Mouse (Mus musculus): Measurements from ENCODE around the gene Fpr3.
"Not testable (repeated sequence)": the region's sequence is repeated elsewhere in the genome, so short reads cannot be mapped to it uniquely, and the experiment has no call there.

Fpr3 gene

DNA sequence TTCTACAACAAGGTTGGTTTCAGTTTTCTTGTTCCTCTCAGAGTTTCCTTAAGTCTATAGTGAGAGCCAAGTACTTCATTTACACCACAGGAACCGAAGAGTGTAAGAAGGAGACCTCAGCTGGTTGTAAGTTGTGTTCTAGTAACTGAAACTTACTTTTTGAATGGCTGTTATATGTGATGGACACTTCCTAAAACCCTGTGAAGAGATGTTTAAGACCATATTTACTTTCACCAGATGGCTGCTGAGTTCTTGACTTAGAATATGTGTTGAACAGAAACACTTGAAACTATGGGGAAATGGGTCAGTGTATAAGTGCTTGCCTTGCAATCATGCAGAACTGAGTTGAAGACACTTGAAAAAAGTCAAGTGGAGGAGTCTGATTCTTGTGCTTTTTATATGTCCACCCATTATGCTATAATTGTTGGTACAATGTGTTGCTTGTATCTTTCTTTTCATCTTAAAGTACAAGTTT is at the start of gene Fpr3, which contains the start of gene Fpr2:
Gene Fpr3, plus strand, starts transcription at position 79 of the 475 bp plus-strand sequence.
Gene Fpr2, plus strand, starts transcription at position 51 of the 475 bp plus-strand sequence.
- no peak for DNase-seq (ENCODE audit: low read depth in 1 of 2, low spot score in 2 of 2)

DNA sequence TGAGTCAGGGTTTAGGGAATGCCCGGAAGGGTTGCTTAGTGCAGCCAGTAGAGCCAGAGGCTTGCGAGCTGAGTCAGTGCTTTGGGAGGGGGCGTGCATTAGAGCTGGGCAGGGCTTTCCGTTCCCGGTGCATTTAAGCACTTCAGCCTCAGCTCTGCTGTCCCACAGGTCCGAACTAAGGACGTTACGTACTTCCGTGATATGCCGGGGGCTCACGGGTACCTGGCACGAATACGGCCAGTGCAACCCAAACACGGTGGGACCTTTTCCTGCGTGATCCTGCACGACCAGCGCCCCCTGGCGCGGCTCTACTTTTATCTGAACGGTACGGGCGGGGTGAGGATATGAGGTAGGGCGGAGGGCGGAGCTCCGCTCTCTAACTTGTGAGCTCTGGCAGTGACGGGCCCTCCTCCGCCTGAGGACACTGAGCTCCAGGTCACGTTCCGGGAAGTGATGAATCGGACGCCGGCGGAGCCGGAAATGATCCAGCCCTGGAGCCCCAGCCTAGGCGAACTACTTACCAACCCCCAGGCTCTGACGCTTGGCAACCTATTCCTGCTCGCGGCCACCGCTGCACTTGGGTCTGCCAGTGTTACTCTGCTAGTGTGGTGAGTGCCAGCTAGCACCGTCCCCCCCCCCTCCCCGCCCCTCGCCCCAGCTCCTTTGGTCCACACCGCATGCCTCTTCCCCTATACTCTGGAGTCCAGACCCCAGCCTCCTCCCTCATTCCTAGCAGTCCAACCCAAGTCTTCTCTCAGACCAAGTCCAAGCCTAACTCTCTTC is 49.5 kb upstream of the Fpr3 start:
- DNase-seq (ENCODE audit: low read depth in 1 of 2, low spot score in 2 of 2): peak; percentile 83 to 84

DNA sequence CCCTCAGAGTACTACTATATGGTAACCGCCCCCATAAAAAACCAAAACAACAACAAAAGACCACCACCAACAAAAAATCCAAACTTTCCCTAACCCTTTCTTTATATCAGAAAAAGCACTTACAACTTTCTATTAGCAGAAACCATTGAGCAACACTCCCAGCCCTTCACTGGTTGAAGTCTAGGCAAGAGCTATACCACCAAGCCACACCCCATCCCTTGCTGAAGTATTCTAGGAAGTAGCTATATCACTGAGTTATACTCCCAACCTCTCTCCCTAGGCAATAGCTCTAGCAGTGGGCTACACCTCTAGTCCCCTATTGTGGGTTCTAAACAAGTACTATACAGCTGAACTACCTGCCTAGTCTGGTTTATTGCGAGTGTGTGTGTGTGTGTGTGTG is 48.4 kb upstream of the Fpr3 start:
- no peak for DNase-seq (ENCODE audit: low read depth in 1 of 2, low spot score in 2 of 2)

DNA sequence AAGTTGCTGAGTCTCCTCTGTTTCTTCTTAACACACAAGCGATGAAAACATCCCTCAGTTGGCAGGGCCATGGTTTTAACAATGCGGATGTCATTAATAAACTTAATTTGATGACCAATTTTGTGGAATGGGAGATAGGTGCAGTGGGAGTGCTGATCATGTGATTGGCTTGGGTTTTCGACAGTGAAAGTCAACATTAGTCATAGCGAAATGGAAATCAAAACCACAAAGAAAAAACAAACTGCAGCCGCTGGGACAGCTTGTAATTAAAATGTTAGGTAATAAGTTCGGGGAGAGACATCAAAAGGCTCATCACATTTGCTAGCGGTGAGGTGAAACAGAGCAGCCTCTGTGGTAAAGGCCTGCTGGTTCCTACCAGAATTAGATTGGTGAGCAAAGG is 46.9 kb upstream of the Fpr3 start:
- DNase-seq (ENCODE audit: low read depth in 1 of 2, low spot score in 2 of 2): no peak

DNA sequence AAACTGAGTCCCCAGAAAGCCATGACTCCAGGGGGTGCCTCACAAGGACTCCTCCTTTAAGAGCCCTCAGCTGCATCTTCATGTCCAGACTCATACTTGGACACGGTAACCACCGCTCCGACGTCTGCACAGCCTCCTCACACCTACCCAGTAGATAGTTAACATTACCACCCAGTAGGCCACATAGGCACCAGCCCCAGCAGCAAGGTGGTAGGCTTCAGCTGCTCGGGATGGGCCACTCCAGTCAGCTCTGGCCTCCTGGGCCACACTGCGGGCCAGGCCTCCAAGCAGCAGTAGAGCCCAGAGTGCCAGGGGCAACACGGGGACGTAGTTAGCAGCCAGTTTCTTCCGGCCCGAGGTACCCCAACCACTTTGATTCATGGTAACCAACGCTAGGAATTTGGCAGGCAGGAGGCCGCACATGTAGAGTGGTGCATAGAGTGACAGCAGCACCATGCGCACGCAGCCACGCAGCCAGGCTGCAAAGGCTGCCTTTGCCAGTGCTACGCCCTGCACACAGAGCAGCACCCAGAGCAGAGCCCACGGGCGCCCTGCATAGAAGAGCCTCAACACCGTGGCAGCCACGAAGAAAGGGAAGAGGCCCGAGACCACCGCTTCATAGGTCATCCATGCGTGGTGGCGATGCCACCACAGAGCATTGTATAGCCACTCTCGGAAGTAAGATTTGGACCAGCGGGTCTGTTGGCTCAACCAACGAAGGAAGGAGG is 44.0 kb upstream of the Fpr3 start:
- no peak for DNase-seq (ENCODE audit: low read depth in 1 of 2, low spot score in 2 of 2)

DNA sequence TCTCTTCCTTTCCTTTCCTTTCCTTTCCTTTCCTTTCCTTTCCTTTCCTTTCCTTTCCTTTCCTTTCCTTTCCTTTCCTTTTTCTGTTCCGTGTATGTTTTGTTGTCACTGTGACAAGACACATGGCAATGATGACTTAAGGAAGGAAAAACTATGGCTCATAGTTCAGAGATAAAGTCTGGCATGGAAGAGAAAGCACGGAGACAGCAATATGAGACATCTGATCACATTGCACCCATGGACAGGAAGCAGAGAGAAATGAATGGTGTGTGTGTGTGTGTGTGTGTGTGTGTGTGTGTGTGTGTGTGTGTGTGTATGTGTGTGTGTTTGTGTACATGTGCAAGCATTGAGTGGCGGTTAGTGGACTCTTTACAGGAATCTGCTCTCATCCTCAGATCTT is 43.0 kb upstream of the Fpr3 start:
- not testable (repeated sequence) for DNase-seq (ENCODE audit: low read depth in 1 of 2, low spot score in 2 of 2)

DNA sequence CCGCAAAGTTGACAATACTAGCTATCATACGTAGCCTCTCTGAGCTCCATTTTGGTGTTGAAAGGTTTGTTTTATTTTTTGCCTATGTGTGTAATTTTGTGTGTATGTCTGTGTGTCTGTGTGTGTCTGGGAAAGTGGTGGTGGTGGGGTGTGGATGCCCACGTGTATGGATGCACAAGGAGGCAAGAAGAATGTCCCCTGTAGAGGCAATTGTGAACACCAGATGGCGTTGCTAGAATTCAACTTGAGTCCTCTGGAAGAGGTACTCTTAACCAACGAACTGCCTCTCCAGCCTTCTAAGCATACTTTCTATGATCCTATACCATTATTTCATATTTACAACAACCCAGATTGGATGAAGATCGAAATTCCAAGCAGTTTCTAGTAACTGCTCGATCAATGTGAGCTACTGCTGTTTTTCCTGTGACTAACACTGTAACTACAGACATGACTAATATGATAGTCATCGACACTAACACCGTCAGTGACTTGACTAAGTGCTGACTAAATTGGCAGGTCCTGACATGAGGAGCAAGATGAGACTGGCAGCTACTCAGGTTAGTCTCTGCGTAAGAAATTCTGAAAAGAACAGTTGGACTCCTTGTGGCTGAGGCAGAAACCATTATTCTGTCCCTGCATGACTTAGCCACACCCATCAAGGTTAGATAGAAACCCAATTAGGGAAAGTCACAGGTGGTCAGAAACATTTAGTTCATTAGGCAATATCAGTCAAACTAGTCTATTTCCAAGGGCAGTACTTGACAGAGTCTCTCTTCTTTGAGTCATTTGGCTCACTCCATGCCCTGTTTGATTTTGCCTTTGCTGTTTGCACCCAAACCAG is 42.2 kb upstream of the Fpr3 start:
- no peak for DNase-seq (ENCODE audit: low read depth in 1 of 2, low spot score in 2 of 2)

DNA sequence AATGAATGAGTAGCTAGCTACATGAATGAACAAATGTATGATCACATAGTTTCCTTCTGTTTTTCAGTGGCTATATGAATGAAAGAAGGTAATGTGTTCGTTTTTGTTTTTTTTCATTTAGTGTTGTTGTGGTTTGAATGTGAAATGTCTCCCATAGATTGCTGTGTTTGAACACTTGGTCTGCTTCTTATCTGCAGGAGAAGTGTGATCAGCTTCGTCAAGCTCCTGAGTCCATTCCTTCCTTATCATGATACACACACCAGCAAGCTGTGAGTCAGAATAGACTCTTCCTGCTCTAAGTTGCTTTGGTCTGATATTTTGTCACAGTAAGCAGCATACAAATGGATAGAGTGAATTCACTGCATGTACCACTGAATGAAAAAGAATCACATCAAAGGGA is 38.7 kb upstream of the Fpr3 start:
- DNase-seq (ENCODE audit: low read depth in 1 of 2, low spot score in 2 of 2): no peak

DNA sequence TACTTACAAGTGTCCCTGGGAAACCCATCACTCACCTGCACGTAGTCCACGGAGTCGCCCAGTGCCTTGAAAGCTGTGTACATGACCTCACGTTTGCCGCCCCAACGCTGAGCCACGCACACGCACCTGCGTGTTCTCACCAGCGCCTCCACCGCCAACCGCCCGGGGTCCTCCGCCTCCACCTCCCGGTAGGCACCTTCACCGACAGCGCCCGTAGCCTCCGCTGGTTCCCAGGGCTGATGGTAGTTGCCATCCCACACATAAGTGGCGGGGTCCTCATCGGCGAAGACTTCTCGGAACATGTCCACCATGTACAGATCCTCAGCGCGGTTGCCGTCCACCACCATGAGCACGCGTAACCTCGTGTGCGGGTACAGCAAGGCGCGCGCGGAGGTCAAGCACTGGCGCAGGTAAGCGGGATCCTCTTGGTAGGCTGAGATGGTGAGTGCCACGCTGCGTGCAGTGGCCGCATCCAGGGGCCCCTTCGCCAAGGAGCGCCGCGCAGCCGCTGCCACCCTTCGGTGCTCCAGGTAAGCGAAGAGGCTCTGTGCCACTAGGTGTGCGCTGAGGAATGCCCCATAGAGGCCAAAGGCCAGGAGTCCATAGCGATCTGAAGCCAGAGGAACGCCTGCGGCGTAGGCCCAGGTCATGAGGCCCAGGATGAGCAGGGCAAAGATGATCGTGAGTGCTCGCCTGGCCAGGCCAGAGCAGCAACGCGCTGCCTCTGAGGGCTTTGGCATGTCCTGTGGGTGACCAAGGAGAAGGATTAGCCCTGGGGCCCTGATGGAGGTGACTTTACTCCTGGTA is 37.5 kb upstream of the Fpr3 start:
- no peak for DNase-seq (ENCODE audit: low read depth in 1 of 2, low spot score in 2 of 2)

DNA sequence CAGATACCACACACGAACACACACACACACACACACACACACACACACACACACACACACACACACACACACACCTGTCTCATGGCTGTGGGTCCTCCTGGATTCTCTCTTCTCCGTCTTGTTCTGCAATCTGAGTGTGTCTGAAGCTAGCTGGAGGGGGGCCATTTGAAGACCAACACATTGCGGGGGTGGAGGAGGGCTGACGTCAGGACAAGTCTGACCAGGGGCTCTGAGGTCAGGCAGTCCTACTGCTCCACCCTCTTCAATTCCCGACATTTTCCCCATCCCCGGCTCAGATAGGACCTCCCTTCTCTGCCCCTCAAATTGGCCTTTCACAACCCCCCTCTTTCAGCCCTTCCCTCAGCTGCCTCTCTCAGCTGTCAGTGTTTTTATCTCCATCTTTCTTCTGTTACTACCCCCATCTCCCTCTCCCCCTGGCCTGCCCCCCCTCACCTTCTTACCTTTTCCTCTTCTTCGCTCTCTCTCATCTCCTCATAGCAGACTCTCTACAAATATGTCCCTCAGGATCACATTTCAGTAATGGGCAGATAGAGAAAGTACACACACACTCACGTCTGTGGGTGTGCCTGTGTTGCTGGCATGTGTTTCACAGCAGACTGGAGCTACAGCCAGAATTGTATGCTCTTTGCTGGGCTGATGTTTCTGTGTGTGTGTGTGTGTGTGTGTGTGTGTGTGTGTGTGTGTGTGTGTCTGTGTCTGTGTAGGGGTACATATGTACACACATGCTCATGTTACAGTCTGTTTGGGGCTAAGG is 32.4 kb upstream of the Fpr3 start, which contains the start of gene Has1:
Gene Has1, minus strand, starts transcription at position 142 of the 775 bp plus-strand sequence.
- DNase-seq (ENCODE audit: low read depth in 1 of 2, low spot score in 2 of 2): no peak

DNA sequence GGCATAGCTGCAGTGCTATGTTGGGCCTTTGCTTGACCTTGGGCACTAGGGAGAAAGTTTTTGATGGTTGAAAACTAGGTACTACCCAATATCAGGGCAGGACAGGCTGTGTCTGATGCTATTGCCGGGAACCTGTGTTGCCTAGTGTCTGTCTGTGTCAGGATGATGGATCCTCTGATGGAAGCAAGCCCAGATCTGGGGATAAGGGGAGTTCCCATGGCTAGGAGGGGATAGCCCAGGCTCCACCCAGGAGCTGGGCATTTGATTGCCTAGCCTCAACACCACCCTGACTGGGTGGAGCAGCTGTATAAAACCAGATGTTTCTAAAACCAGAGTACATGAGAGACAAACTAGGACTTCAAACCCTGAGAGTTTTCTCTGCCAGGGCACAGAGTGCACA is 31.0 kb upstream of the Fpr3 start:
- no peak for DNase-seq (ENCODE audit: low read depth in 1 of 2, low spot score in 2 of 2)

DNA sequence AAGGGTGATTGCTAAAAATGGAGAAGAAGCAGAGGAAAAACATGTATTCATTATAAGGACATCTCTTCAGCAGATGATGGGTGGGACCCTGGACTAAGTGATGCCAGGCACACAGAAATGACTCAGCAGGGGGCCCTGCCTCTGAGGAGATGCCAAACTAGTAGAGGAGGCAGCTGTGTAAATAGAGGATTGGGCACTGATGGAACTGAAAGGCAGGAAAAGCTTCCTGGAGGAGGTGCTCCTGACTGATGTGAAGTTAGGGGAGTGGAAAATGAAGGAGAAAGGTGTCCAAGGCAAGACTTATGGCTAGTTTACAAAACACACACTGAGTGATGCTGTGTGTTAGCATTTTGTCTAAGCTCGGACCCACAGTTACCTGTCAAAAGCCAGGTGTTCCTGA is 30.2 kb upstream of the Fpr3 start:
- DNase-seq (ENCODE audit: low read depth in 1 of 2, low spot score in 2 of 2): no peak

DNA sequence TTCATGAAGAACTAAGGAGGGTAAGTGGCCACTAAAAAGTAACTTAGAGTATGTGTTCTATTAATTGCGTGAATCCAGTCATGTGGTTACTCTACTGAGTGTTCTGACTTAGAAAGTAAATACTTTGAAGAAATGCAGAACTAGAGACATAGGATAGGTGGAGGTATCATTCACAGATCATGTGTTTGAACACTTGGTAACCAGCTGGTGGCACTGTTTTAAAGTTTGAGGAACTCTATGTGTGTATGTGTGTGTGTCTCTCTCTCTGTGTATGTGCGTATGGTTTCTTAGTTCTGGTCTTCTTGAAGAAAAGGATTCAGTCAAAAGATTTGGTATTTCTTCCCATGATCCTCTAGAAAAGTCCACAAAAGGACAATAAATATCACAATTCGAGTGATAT is 27.5 kb upstream of the Fpr3 start:
- no peak for DNase-seq (ENCODE audit: low read depth in 1 of 2, low spot score in 2 of 2)

DNA sequence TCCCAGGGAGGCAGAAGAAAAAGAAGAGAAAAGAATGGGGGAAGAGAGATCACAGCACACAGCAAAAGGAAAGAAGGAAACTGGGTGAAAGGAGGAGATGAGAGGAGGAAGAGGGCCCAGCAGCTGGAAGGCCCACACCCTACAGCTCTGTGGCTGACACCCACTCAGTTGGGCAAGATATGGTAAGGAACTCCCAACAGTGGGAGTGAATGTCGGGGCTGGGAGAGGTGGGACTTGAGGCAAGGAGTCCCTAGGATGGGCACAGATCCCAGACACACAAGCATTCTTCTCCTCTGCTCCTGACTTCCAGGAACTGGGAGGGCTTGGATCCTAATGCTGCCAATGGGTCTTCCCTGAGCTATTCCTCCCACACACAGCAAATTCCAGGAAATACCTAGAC is 25.3 kb upstream of the Fpr3 start:
- DNase-seq (ENCODE audit: low read depth in 1 of 2, low spot score in 2 of 2): no peak

DNA sequence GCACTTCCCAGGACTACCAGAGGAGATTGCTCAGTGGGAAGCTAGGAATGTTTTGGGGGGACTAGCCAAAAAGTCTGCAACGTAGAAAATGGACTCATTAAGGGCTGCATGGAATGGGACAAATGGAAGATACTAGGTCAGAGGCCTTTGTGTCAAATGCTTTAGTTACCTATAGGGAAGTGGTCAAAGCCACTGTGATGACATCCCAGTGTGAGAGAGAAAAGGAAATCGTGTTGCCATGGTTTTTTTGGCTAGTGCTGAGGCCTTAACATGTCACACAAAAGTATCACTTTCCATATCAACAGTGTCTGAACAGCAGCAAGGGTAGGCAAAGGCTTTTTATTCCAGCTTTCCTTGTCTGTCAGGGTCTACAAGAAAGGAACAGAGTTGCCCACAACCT is 22.5 kb upstream of the Fpr3 start:
- peak; percentile 26 to 41 for DNase-seq (ENCODE audit: low read depth in 1 of 2, low spot score in 2 of 2)

DNA sequence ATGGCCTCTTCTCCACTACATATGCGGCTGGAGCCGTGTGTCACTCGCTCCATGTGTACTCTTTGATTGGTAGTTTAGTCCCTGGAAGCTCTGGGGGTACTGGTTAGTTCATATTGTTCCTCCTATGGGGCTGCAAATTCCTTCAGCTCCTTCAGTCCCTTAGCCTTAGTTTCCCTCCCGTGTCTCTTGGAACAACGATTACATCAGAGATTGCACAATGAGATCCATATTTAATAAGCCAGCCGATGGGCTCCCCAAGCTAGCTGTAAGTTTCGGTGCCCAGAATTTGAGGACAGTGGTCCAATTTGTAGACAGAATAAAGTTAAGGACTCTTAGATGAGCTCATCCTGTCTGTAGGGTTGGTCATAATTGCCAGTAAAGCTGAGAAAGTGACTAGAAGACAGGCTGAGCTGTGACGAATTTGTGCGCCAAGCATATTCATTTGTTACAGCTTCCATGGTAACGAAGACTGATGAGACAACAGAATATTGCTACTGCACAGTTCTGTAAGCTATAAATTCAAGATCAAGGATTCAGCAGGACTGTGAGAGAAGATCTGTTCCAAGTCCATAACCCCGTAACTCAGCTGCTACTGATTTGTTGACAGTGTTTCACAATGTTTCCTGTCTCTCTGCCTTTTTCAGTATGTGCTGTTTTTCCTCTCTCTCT is 20.7 kb upstream of the Fpr3 start:
- peak in 1 of 2 experiments; percentile 22 for DNase-seq (ENCODE audit: low read depth in 1 of 2, low spot score in 2 of 2)

DNA sequence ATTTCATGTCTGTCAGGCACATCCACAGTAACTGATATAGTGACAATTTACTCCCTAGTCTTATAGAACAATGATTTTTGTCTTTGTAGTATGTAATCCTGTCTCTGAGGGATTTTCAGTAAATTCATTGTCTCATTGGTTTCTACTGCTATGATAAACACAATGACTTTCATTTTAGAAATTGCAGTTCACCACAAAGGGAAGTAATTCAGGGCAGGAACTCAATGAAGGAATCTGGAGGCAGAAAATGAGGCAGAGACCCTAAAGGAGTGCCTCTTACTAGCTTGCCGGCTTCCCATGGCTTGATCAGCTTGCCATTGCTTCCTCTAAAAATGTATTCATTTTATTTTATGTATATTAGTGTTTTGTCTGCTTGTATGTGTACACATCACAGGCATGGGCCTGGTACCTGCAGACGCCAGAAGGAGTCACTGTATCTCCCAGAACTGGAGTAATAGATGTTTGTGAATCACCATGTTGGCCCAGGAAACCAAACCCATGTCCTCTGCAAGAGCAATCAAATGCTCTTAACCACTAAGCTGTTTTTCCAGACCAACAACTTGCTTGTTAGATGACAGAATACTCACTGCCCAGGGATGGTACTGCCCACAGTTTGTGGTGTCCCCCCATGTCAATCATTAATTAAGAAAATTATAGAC is 16.6 kb upstream of the Fpr3 start:
- DNase-seq (ENCODE audit: low read depth in 1 of 2, low spot score in 2 of 2): no peak

DNA sequence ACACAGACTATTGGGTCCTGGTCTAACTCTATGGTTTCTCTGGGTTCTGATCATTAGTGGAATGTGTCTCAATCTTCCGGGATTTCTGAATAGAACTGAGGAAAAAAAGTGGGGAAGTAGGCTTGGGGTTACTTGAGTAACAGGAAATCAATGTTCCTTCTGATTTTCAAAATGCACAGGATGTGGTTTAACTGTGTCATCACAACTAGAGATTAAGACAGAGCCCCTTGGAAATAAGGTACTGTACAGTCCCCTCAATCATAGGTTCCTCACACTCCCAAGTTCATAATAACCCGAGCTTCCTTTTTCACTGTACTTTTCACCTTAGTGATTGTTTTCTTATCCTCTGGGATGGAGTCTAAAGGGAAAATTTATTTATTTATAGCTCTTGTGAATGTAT is 16.0 kb upstream of the Fpr3 start:
- DNase-seq (ENCODE audit: low read depth in 1 of 2, low spot score in 2 of 2): no peak

DNA sequence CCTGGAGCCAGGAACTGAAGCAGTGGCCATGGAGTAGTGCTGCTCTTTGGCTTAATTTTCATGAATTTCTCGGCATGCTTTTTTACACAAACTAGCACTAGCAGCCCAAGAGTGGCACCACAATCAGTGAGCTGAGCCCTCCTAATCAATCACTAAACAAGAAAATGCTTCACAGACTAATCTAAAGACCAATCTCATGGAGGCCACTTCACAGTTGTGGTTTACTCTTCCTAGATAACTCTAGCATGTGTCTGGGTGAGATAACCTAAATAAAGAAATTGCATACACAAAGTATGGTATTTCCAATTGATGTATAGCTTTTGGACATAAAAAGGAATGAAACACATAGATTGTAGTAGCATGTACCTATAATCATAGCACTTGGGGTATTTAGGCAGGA is 8.3 kb upstream of the Fpr3 start:
- no peak for DNase-seq (ENCODE audit: low read depth in 1 of 2, low spot score in 2 of 2)
